Mouse (Mus musculus) megakaryocyte, embryonic 14.5 days (primary cell): Measurements from ENCODE around the gene Ifna7.

Experiments
- FLI1 ChIP-seq: IDR thresholded peaks from 2 replicates; pipeline ENCODE4 v1.6.1; 2012; ENCODE audit warnings: low read length, inconsistent platforms, mixed read lengths
- GATA1 ChIP-seq: IDR thresholded peaks from 3 replicates; pipeline ENCODE4 v1.6.1; 2012; ENCODE audit warnings: mixed read lengths, low read length, inconsistent platforms, borderline replicate concordance

DNA sequence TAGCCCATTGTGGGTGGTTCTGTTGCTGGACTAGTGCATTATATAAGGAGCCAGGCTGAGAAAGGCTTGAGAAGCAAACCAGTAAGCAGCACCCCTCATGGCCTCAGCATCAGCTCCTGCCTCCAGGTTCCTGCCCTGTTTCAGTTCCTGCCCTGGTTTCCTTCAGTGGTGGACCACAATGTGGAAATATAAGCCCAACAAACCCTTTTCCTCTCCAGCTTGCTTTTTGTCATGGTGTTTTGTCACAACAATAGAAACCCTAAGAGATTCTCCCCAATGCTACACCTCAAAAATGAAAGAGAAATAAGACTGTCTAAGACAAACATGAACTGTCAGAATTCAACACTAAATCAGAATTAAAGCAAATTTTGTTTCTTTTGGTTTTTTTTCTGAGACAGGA, 43.2 kb downstream of the Ifna7 start:
- TF ChIP-seq GATA1: no peak
- no peak for TF ChIP-seq FLI1
